Mouse (Mus musculus) urinary bladder, adult 2 months (tissue): ENCODE data around the gene Obox8. TPM values are rescaled to one million over a fixed set of nuclear protein-coding genes. Genes with fewer than 3 reads are reported as not detected.

ENCODE experiments used
- DNase-seq: peaks from one replicate; pipeline ENCODE4 v3.0.0; 2022; ENCODE audit warnings: low spot score
- polyA plus RNA-seq: library from polyadenylated mRNA; depleted of rRNA; stranded (reverse); fragments of >200 nt; gene quantifications from 2 replicates; pipeline ENCODE4 v1.2.3, GENCODE M21; 2012; rRNA removed

The Obox8 gene
- not detected in 2 replicates for polyA plus RNA-seq

DNA sequence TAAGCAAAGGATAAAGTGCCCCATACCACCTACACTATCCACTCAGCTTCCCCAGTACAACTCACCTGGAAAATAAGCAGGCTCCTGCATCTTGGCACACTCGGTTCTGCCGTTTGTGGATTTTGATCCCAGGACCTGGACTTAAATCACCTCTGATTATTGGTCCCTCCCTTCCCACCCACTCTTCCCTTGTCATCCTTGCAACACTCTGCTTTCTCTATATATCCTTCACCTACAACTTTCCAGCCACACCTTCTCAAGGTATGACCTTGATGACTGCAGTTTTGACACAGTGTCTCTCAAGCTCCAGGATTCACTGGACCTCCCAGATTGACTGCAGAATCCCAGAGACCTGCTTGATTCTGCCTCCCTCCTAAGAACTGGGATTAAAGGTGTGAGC, at the start of gene Obox8:
TSS of gene Obox8 (minus strand) at position 101 of the 400 bp plus-strand sequence.
- DNase-seq: no peak

DNA sequence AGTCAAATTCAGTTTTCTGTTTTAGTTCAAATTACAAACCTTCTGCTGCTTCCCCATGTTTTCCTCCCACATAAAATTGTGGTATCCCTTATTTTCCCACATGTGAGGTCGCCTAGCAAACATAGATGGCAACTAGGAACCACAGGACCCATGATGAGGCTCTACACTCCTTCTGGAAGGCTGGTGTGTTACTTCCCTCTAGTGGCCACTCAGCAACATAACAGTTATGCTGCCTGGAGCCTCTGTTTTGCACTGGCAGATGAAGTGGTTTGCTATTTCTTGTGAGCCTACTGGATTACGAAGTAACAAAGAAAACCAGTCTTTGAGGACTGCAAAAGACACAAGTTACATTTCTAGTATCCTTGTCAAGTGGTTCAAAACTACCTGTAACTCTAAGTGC, 16.1 kb downstream of the Obox8 start:
- no peak for DNase-seq

DNA sequence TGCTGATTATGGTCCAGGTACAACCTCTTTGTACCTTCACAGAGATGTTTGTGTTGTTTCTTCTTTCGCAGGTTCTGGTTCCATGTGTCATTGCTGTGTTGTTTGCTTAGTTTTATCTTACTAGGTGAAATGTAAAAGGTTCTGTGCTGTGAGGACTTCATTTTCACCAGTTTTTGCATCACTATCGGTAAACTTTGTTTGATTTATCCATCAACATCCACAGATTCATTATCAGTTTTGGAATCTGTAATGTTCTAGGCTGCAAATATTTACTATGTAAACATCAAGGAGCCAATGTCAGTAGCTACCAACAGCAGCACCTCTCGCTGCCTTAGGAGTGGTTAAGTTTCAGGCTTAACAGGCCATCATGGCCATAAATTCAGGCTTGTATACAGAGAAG, 24.7 kb downstream of the Obox8 start:
- no peak for DNase-seq

DNA sequence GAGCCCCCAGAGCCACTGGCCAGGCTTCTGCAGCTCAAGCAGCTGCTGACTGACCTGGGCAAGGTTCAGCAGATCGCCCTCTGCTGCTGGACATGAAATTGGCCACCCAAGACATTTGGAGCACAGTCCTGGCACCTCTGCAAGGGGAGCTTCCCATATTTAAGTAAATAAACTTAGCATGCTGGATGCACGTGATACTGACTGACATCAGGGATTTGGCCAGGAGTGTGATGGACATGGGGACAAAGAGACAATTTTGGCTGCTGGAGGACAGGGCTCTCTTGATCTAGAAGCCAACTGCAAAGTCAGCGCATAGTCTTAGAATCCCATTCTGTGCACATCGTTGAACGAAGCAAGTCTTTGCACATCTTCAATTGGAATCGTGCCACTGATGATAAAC, 25.8 kb downstream of the Obox8 start:
- DNase-seq: no peak

Other genes starting within 250 kb of the Obox8 start
- not detected in 2 replicates for gene Sult2a3, start 210.5 kb downstream of the Obox8 start, polyA plus RNA-seq
- not detected in 2 replicates for gene Sult2a6, start 78.7 kb downstream of the Obox8 start, polyA plus RNA-seq
- gene Sult2a8, start 113.2 kb upstream of the Obox8 start, polyA plus RNA-seq: not detected in 2 replicates
- not detected in 2 replicates for gene Sult2a7, start 160.7 kb upstream of the Obox8 start, polyA plus RNA-seq
- 0.08 and 0.13 TPM in 2 replicates for gene Vmn1r90, start 229.9 kb upstream of the Obox8 start, polyA plus RNA-seq